Mouse (Mus musculus) layer of hippocampus, postnatal 36 days (tissue): ENCODE results near the gene 1700010B08Rik. TPM values are rescaled to one million over a fixed set of nuclear protein-coding genes. Genes with fewer than 3 reads are reported as not detected.

ENCODE experiments used
- microRNA-seq, 2 experiments: library from miRNA; unstranded; fragments of <30 nt; microRNA quantifications; one replicate each; pipeline ENCODE4 v1.2.0; 2021
- total RNA-seq, 2 experiments: library from RNA; stranded (reverse); gene quantifications; 2 replicates each; pipeline ENCODE4 v1.2.3; 2021

The 1700010B08Rik gene
- total RNA-seq, 2 experiments from 2014 or later, result not detected

Small RNAs within 50 kb of the gene (microRNA-seq; reads per million reads assigned to microRNA genes)
- gene Mir6340, result 0 reads per million in 2 experiments

Other genes with a start within 250 kb of the 1700010B08Rik start
- gene 1700021F07Rik, start 196.8 kb upstream of the 1700010B08Rik start, total RNA-seq, result not detected
- gene Ankrd60, start 141.1 kb upstream of the 1700010B08Rik start, total RNA-seq, result not detected
- gene Rab22a, start 59.7 kb upstream of the 1700010B08Rik start, total RNA-seq, result 10 to 100 TPM; 27.1 to 27.8 TPM
- gene Vapb, start 18.1 kb downstream of the 1700010B08Rik start, total RNA-seq, result 100 to 1,000 TPM; 114 to 126 TPM